Mouse (Mus musculus) forebrain, embryonic 15.5 days (tissue): ENCODE results near the gene Emilin1. TPM values are rescaled to one million over a fixed set of nuclear protein-coding genes. Genes with fewer than 3 reads are reported as not detected.

Source experiments
- polyA plus RNA-seq: library from polyadenylated mRNA; unstranded; fragments of >200 nt; fragmentation: Nextera tagmentation; extraction: Ambion mirVana; gene quantifications from 2 replicates; pipeline ENCODE4 v1.2.1, GENCODE M21; 2015

Emilin1 gene
- polyA plus RNA-seq, 1 experiment from 2014 or later = 12.9 TPM

Other genes with a start within 250 kb of the Emilin1 start
- 128 and 151 TPM in 2 replicates for gene Cenpa, start 246.6 kb upstream of the Emilin1 start, polyA plus RNA-seq
- gene Dpysl5, start 201.8 kb upstream of the Emilin1 start, polyA plus RNA-seq = 216 and 226 TPM in 2 replicates
- 101 and 110 TPM in 2 replicates for gene Mapre3, start 98.8 kb upstream of the Emilin1 start, polyA plus RNA-seq
- gene Tmem214, start 45.4 kb upstream of the Emilin1 start, polyA plus RNA-seq = 48.1 and 50.9 TPM in 2 replicates
- gene Agbl5, start 24.7 kb upstream of the Emilin1 start, polyA plus RNA-seq = 23.2 and 23.9 TPM in 2 replicates
- 243 and 273 TPM in 2 replicates for gene Ost4, start 5.6 kb upstream of the Emilin1 start, polyA plus RNA-seq
- 5.1 and 5.5 TPM in 2 replicates for gene Khk, start 8.0 kb downstream of the Emilin1 start, polyA plus RNA-seq
- 15.9 and 18.5 TPM in 2 replicates for gene Cgref1, start 32.2 kb downstream of the Emilin1 start, polyA plus RNA-seq
- 123 and 127 TPM in 2 replicates for gene Preb, start 47.0 kb downstream of the Emilin1 start, polyA plus RNA-seq
- not detected in 2 replicates for gene Tcf23, start 55.3 kb downstream of the Emilin1 start, polyA plus RNA-seq
- 144 and 153 TPM in 2 replicates for gene Atraid, start 134.9 kb downstream of the Emilin1 start, polyA plus RNA-seq
- 13.6 and 16.0 TPM in 2 replicates for gene Slc5a6, start 135.5 kb downstream of the Emilin1 start, polyA plus RNA-seq
- gene Cad, start 141.4 kb downstream of the Emilin1 start, polyA plus RNA-seq = 17.6 and 19.8 TPM in 2 replicates
- gene Dnajc5g, start 192.9 kb downstream of the Emilin1 start, polyA plus RNA-seq = not detected in 2 replicates
- gene Slc30a3, start 194.8 kb downstream of the Emilin1 start, polyA plus RNA-seq = 1.5 and 2.2 TPM in 2 replicates
- gene Trim54, start 203.3 kb downstream of the Emilin1 start, polyA plus RNA-seq = not detected in 2 replicates
- gene Ucn, start 225.4 kb downstream of the Emilin1 start, polyA plus RNA-seq = not detected in 2 replicates
- gene Mpv17, start 240.8 kb downstream of the Emilin1 start, polyA plus RNA-seq = 54.6 and 54.8 TPM in 2 replicates